Mouse (Mus musculus) adrenal gland, postnatal 25 days (tissue): ENCODE measurements around the gene Vipr2. TPM values are rescaled to one million over a fixed set of nuclear protein-coding genes. Genes with fewer than 3 reads are reported as not detected.

Source experiments
- DNase-seq: peaks from one replicate; pipeline ENCODE4 v3.0.0; 2021; ENCODE audit warnings: mixed read lengths
- microRNA-seq, 2 experiments: library from miRNA; unstranded; fragments of <30 nt; microRNA quantifications; one replicate each; pipeline ENCODE4 v1.2.0; 2021
- total RNA-seq: library from RNA; stranded (reverse); gene quantifications from 2 replicates; pipeline ENCODE4 v1.2.3, GENCODE M21; 2021

Vipr2 gene
- total RNA-seq, 1 experiment from 2014 or later = 0.09 TPM

DNA sequence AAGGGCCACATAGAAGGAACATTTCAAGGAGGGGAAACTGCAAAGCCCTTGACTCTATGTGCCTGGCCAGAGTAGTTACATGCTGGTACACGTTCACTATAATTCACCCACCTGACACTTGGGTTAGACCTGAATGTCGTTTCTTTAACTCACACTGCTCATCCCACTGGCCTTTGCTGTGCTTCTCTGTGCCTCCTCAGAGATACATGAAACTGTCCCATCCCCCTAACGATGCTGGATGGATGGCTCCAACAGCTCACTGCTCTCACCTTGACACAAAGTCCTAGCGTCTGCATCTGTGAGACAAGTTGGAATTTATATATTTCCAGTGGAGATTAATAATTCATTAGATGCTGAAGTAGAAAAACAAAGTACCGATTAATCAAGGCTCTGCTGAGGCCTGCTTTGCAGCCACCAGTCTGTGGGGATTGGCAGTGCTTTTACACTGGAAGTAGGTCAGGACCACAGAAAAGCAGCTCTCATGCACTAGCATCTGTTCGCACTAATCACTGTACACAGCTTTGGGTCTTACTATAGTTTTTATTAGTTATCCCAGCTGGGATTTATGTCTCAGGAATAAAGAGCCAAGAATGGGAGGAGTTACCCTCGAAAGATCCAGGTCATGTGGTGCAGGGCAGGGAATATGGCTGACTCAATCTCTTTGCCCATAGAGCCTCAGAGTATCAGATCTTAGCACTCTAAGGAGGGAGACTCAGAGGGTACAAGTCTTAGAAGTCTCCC is 79.4 kb downstream of the Vipr2 start:
- no peak for DNase-seq

DNA sequence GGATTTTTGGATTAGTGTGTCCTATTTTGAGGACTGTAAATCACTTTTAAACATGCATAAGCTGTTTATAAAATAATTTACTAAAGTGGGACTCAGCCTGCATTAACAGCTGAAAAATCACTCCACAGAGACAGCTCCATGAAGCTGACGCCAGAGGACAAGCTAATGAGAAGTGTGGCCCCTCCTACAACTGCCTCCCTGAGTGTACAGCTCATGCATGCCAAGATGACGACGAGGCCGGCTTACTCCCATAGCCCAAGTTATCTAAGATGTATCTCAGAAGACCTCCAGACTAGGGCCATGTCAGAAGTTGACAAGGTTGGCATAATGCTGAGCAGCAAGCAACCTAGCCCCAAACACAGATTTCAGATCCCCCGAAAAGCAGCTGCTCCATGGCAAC is 81.7 kb downstream of the Vipr2 start:
- DNase-seq = no peak

DNA sequence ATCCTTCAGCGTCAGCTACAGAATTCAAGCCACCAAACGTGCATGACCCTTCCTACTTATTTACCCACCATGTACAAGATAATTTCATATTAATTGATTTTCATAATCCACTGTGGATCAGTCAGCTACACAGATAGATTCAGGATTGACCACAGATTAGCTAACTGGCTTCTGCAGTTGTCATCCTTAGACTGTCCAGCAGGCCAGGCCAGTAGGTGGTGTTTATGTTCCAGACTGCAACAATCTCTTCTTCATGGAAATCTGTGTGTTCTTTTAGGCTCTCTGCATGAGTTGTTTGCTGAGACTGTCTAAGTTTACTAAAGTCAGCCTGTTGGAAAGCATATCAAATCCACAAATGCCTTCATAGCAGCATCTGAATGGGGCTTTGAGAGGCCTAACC is 82.2 kb downstream of the Vipr2 start:
- no peak for DNase-seq

DNA sequence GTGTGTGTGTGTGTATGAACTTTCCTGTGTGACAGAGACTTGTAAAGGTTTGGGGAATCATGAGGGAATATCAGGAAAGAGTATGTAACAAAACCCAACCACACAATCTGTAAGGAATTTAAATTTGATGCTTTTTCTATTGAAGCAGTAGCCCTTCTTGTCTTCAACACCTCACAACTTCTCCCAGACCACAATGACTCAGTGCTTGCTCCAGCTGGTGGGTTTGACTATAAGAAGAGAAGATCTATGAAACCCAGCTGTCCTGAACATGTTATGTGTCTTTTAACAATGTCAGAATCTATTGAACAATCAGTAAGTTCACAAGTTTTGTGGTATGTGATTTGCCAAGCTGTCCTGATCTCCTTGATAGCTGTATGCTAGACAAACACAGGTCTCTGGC is 87.8 kb downstream of the Vipr2 start:
- no peak for DNase-seq

DNA sequence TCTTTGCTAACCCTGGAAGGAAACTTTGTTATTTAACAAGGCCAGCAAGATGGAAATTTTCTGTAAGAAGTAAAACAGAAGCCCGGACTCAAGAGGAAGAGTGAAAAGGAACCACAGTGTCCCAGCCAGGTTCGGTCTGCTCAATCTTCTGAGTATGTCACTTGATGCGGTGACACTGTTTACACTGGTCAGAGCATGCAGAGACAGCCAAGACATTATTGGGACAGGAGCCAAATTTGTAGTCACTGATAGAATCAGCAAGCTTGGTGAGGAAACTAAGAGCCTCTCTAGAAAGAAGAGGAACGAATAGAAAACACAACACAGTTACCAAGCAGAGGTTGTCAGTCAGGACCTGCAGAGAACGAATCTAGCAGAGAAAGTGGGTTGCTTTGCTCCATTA is 92.1 kb downstream of the Vipr2 start:
- no peak for DNase-seq

DNA sequence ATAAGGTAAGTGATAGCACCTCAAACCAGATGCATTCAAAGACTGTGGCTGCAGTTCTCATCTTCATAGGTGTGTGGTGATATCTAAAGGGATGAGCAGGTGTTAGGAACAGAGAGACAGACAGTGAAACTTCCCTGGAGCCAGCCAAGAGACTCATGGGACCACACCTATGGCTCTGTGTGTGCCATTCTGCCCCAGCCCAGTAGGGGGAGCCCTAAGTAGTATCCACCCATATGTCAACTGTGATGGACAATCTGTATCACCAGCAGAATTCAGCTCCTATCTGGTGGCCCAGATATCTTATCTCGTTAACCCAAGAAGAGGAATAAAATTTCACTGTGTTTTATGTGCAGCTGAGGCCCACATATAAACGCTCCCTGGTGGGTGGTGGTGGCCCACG is 99.4 kb downstream of the Vipr2 start:
- peak; percentile 20 for DNase-seq

DNA sequence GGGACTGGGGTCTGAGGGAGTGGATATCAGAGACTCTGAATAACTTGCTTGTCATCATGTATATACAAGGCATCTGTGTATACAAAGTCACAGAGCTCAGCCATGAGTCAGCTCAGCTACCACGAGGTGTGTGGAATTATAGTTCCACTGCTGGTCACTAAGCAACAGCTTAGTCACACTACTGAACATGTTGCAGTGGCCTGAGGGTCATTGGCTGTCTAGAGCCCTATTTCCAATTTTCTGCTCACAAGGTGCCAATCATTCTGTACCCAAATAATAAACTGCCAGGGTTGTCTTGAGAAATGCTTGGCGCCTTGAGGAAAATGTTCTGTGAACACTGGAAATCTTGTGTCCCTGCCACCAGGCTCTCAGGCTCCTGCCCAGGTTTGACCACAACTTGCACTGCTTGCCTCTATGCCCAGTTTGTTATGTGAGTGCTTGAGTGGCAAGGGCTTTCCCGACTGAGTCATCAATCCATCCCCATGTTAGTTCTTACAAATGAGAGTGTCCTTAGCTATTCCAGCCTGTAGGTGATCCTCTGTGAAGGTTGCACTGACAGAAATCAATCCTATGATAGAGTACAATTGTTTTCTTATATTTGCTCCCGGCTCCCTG is 104.0 kb downstream of the Vipr2 start:
- peak; percentile 13 for DNase-seq

DNA sequence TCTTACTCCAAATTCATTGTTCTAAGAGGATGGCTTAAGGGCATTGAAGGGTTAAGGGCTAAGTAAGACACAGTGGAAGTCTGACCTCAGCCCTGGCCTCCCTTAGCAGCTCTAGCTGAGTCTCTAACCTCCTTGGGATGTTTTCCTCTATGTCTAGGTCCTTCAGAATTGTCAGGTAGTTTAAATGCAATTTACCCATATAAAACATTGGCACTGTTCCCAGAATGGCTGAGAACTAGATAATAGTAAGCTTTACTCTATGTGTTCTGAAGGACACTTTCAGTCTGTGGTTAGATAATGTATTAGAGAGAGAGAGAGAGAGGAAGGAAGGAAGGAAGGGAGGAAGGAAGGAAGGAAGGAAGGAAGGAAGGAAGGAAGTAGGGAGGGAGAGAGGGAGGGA is 104.8 kb downstream of the Vipr2 start:
- DNase-seq = no peak

DNA sequence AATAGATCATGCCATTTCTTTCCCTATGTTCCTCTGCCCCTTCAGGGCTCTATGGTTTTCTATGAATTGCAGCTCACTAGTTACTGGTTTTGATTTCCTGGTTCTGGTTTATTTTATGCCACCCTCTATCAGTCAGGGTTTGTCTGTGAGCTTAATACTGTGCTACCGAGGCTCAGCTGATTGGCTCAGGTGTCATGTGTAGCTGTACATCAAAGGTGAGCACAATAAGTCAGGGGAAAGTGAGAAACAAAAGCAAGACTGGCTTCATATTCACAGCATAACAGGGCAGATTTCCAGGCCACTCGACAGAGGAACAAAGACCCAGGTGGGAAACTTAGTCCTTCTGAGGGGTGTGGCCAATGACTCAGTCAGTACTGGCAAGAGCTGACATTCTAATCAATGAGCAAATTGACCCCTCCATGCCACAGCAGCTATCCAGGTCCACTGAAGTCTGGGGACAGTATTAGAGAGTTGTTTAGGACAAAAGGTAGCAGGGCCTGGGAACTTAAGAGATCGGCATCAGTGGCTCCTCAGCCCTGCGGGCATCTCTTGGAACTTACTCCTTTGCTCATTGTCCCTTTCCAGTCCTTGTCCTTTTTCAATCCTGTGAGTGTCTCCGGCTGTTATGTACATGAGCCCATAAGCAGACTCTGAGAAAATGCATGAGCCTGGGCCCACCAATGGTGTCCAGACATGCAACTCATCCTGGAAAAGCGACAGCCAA is 105.8 kb downstream of the Vipr2 start:
- no peak for DNase-seq

DNA sequence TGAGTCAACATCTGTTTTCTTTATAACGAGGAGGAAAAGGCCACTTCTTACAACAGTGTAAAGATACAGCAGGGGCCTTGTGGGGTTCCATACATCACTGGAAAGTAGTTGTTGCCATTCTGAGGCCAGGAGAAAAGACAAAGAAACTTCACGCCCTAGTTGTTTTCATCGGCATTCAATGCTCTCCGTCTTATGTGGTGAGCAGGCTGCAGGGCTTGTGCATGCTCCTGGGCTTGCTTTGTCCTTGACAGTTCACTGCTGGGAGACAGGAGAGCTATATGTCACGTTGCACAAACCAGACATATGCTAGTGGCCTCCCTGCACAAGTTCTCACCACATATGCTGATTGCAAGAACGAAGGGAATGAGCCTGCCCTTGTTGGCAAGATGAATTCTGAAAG is 116.4 kb downstream of the Vipr2 start:
- no peak for DNase-seq

DNA sequence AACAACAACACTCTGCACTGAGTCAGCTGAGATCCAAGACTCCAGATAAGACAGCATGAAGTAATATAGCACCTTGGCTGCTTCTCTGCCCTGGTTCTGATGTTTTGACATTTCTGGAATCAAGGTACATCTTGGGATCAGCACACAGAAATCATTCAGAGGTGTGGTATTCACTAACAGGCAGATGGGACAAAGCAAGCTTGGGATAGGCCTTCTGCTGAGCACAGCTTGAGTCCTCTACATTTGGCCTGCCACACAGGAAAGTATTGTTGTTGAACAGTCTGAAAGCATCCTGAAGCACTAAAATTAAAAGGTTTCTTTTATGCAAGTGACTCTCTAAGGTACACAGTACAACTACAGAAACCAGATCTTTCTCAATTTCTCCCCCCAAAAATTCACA is 117.1 kb downstream of the Vipr2 start:
- no peak for DNase-seq

Small RNA genes within 50 kb of the gene (microRNA-seq; reads per million reads assigned to microRNA genes)
- 0 reads per million in 2 experiments for gene Gm44372

Other genes with a start within 250 kb of the Vipr2 start
- gene Zfp386, start 30.0 kb upstream of the Vipr2 start, total RNA-seq = 31.9 and 39.7 TPM in 2 replicates
- gene Wdr60, start 185.3 kb downstream of the Vipr2 start, total RNA-seq = 11.4 and 14.1 TPM in 2 replicates
- not detected in 2 replicates for gene Gm11027, start 197.7 kb downstream of the Vipr2 start, total RNA-seq
- gene Esyt2, start 203.5 kb downstream of the Vipr2 start, total RNA-seq = 60.9 and 71.7 TPM in 2 replicates